Mouse (Mus musculus): ENCODE results near the gene Cldn14.

The Cldn14 gene

GRCm38 (mm10) chr16:93912808-93913207 is 95.8 kb downstream of the Cldn14 start:
- peak; percentile 30 for DNase-seq (ENCODE audit: low read depth, low spot score)

GRCm38 (mm10) chr16:93912158-93912557 is 96.5 kb downstream of the Cldn14 start:
- DNase-seq (ENCODE audit: low read depth, low spot score) = peak; percentile 97

DNA sequence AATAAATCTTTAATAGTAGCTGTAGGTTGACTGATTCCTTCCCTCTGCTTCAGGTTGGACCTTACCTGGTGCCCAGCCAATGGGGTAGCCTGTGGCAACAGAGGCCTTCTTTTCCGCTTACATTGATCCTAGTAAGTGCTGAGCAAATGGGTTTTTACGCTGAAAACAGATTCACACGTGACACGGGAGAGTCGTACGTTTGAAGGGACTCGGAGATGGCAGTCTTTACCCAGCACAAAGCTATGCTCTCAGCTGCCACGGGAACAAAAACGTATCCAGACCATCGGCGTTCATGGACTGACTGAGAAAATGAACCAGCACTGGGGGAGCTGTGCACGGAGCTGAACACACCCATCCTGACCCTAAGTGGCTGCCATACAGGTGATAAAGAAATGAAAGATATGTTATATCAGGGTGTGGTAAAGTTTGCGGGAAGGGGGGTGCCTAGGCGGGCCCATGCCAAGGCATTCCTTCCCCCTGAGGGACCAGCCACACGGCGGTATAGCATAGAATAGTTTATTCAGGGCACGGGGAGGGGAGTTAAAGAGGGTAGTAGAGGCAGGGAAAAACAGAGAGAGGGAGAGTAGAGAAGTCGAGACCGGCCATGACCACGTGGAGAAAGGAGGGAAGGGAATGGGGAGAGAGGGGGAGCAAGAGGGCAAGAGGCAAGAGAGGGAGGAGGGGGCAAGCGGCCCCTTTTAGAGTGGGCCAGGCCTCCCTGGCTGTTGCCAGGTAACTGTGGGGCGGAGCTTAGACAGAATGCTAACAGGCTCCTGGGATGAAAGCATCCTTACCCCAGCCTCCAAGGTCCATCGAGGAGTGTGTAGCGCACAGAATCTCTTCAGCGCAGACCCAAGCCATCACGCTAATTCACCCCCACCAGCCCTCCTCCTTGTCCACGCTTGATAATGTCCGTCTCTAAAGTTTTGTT is 97.6 kb downstream of the Cldn14 start:
- no peak for DNase-seq (ENCODE audit: low read depth, low spot score)

- DNase-seq (ENCODE audit: low read depth, low spot score) = no peak
Observed at GRCm38 (mm10) chr16:93909936-93910335, 98.7 kb downstream of the Cldn14 start.

- no peak for DNase-seq (ENCODE audit: low read depth, low spot score)
Observed at GRCm38 (mm10) chr16:93908196-93908595, 100.4 kb downstream of the Cldn14 start.

DNA sequence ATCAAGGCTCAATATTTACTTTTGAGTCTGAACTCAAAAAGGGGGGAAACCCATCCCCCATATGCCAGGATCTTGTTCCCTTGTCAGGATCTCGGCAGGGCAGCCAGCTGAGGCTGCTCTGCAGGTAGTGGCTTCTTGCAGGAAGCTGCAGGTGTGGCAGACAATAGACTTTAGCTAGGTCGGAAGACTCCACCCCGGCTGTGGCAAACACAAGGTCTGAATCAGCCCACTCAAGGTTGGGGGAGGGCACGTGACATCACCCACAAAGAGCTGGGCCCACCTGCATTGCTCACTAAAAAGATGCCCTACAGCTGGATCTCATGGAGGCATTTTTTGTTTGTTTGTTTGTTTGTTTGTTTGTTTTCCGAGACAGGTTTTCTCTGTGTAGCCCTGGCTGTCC is 100.9 kb downstream of the Cldn14 start:
- DNase-seq (ENCODE audit: low read depth, low spot score) = no peak

GRCm38 (mm10) chr16:93906156-93907014 is 102.3 kb downstream of the Cldn14 start:
- peak; percentile 83 for DNase-seq (ENCODE audit: low read depth, low spot score)

DNA sequence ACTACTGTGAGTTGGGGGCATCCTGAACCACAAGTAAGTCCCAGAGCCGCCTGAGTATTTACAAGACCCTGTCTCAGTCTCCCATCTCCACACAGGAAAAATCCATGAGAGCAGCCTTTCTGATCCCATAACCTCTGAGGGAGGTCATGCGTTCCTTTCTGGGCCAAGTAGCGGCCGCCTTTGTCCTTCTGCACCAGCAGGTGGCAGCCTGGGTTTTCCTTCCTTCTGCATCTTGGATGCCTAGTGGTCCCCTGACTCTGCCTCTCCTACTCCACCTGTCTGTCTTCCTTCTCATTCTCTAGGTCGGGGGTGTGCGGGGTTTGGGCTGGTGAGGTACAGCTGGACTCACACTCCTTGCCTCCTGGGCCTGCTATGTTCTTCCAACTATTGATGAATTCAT is 105.6 kb downstream of the Cldn14 start:
- peak; percentile 51 for DNase-seq (ENCODE audit: low read depth, low spot score)

GRCm38 (mm10) chr16:93893285-93893684 is 115.4 kb downstream of the Cldn14 start:
- no peak for DNase-seq (ENCODE audit: low read depth, low spot score)

DNA sequence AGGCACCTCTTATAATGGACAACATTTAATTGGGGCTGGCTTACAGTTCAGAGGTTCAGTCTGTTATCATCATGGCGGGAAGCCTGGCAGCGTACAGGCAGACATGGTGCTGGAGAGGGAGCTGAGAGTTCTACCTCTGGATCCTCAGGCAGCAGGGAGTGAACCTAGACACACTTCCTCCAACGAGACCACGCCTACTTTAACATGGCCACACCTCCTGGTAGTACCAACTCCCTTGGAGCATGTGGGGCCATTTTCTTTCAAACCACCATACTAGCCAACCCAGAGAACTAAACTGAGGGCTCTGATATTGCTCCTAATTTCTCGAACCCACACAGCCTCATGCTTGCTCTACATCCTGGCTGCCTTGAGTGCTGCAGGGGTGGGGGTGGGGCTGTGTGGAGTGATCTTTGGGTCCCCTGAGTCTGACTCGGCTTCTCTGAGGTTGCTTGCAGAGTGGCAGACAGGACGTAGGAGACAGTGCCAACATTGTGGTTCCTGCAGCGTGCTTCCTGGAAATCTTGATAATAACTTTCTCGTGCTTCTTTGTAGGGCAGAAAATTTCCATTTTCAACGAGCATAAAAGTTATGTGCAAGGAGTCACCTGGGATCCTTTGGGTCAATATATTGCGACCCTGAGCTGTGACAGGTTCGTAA is 117.6 kb downstream of the Cldn14 start:
- peak; percentile 27 for DNase-seq (ENCODE audit: low read depth, low spot score)

GRCm38 (mm10) chr16:93888481-93888880 is 120.2 kb downstream of the Cldn14 start:
- no peak for DNase-seq (ENCODE audit: low read depth, low spot score)

DNA sequence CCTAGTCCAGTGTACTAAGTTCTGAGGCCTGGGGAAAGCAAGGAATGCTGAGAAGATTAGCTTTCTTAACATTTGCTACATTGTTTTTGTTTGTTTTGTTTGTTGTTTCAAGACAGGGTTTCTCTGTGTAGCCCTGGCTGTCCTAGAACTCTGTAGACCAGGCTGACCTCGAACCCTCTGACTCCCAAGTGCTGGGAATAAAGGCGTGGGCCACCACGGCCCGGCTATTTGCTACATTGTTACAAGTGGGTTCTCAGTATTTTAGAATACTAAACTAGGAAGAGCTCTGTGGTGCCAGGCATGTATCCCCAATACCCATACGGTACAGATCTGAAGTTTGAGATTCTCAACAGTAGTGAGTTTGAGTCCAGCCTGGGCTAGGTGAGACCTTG is 123.9 kb downstream of the Cldn14 start:
- peak; percentile 10 for DNase-seq (ENCODE audit: low read depth, low spot score)

- DNase-seq (ENCODE audit: low read depth, low spot score) = peak; percentile 62
Observed at GRCm38 (mm10) chr16:93884086-93884721, 124.4 kb downstream of the Cldn14 start.

GRCm38 (mm10) chr16:93883423-93884085 is 125.1 kb downstream of the Cldn14 start, which contains the start of gene Chaf1b:
Gene Chaf1b, plus strand, starts transcription at chr16:93883901.
- peak; percentile 99 for DNase-seq (ENCODE audit: low read depth, low spot score)

DNA sequence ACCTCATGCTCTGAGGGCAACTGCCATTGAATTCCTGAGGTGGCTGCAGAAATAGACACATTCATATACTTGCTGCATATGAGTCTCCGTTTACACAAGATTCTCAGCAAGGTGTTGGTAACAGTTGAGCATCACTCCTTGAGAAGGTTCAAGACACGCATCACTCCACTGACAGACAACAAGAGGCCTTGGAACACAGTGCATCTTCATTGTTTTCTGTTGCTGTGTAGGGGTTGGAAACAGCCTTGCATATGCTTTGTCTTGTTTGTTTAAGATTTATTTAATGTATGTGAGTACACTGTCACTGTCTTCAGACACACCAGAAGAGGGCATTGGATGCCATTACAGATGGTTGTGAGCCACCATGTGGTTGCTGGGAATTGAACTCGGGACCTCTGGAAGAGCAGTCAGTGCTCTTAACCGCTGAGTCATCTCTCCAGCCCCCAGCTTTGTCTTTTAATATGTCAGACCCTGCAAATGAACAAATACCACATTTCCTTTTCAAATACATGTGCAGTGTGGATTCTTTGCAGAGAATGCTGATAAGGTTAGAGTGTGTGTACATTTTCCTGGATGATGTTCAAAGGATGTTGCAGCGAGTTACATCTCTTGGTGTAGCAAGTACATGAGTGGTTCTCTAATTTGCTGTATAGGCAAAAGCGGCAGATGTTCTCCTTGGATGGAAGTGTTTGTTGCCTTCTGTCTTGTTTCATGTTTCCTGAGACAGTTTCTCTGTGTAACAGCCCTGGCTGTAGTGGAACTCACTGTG is 130.8 kb downstream of the Cldn14 start:
- peak; percentile 13 for DNase-seq (ENCODE audit: low read depth, low spot score)

- no peak for DNase-seq (ENCODE audit: low read depth, low spot score)
Observed at GRCm38 (mm10) chr16:93874841-93875240, 133.8 kb downstream of the Cldn14 start.

Measured in 3T3-L1 (cell line).